Mouse (Mus musculus) lung, embryonic 15.5 days (tissue): Measurements from ENCODE around the gene Grik3. TPM values are rescaled to one million over a fixed set of nuclear protein-coding genes. Genes with fewer than 3 reads are reported as not detected.

Experiments
- ATAC-seq: fragments of 200-750 bp; cut with Nextera tagmentation; 2 replicates; pipeline ENCODE4 v1.8.0; 2017; ENCODE audit warnings: moderate number of reproducible peaks, borderline replicate concordance; ENCODE audit not compliant: low FRiP score, low TSS enrichment; ENCODE audit errors: extremely low read depth
- H3K27ac ChIP-seq: fragments of 300-500 bp; sonication (generic); 2 replicates; pipeline ENCODE4 v1.5.1; 2015; ENCODE audit warnings: moderate library complexity, mild to moderate bottlenecking, inconsistent platforms
- H3K27me3 ChIP-seq: fragments of 300-500 bp; sonication (generic); 2 replicates; pipeline ENCODE4 v1.6.1; 2015; ENCODE audit warnings: inconsistent platforms
- H3K36me3 ChIP-seq: fragments of 300-500 bp; sonication (generic); 2 replicates; pipeline ENCODE4 v1.6.1; 2015; ENCODE audit warnings: inconsistent platforms
- H3K4me1 ChIP-seq: fragments of 300-500 bp; sonication (generic); 2 replicates; pipeline ENCODE4 v1.6.1; 2015; ENCODE audit warnings: inconsistent platforms
- H3K4me2 ChIP-seq: fragments of 300-500 bp; sonication (generic); 2 replicates; pipeline ENCODE4 v1.6.1; 2015; ENCODE audit warnings: inconsistent platforms, mild to moderate bottlenecking, moderate library complexity
- H3K4me3 ChIP-seq: fragments of 300-500 bp; sonication (generic); 2 replicates; pipeline ENCODE4 v1.5.1; 2015; ENCODE audit warnings: mild to moderate bottlenecking, inconsistent platforms
- H3K9ac ChIP-seq: fragments of 300-500 bp; sonication (generic); 2 replicates; pipeline ENCODE4 v1.6.1; 2015; ENCODE audit warnings: inconsistent platforms
- H3K9me3 ChIP-seq: fragments of 300-500 bp; sonication (generic); 2 replicates; pipeline ENCODE4 v1.6.1; 2016; ENCODE audit warnings: inconsistent platforms
- WGBS: fragments of 180-500 bp; shearing (Covaris S2); methylation state at CpG from one replicate; pipeline ENCODE4 v1.1.7; 2015; 5-methylcytosine and 5-hydroxymethylcytosine counted together
- polyA plus RNA-seq: library from polyadenylated mRNA; unstranded; fragments of >200 nt; fragmentation: Nextera tagmentation; extraction: Ambion mirVana; gene quantifications from 2 replicates; pipeline ENCODE4 v1.2.1, GENCODE M21; 2015

The Grik3 gene
- polyA plus RNA-seq, 1 experiment from 2014 or later: not detected

DNA sequence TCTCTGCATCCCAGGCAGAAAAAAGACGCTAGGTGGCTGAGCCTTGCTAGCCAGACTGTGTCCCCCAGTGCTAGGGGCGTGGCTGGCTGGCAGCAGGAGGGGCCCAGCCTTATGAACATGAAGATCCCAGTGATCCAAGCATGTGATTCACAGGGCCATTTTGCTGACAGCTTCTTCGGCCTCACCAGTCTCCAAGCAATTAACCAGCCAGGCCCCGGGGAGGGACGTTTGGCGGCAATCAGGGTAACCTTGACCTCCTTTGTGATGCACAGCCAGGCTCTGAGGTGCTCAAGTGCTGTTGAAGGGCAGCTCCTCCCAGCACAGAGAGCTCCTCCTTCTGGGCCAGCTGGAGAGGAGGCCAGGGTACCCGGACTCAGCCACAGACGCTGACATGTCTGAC is 43.9 kb downstream of the Grik3 start:
- WGBS: 4% methylated on average over 8 of the region's 8 CpGs
- Histone ChIP-seq H3K27me3 (peaks cover 12% of the 10 kb centered on the region), H3K9ac (no peak overlapping the region), H3K4me3 (no peak overlapping the region), H3K4me2 (no peak overlapping the region), H3K27ac (no peak overlapping the region), H3K4me1 (no peaks in the 10 kb centered on the region), H3K9me3 (no peaks in the 10 kb centered on the region), H3K36me3 (no peaks in the 10 kb centered on the region)
- no peak for ATAC-seq

DNA sequence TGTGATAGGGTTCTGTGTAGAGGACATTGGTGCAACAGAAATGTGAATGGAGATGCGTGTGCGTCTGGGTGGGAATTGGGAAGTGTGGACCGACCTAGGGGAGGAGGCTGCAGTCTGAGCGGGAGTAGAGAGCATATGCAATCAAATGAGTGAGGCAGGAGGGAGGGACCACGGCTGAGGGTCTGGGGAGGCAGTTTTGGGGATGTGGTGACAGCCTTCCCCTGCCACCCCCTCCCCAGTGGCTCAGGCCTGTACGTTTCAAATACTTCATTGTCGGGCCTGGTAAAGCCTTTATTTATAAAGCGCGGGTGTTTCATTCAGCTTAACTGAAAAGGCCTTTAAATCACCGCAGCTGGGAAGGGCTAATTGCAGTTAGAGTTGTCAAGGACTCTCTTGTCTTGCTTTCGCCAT is 44.5 kb downstream of the Grik3 start:
- peaks cover 12% of the 10 kb centered on the region for H3K27me3 ChIP-seq
- H3K4me2 ChIP-seq: no peak overlapping the region
- no peak for ATAC-seq
- 14% methylated on average over 11 of the region's 11 CpGs for WGBS
- no peak overlapping the region for H3K4me3 ChIP-seq
- no peaks in the 10 kb centered on the region for H3K9me3 ChIP-seq
- H3K27ac ChIP-seq: no peak overlapping the region
- H3K36me3 ChIP-seq: no peaks in the 10 kb centered on the region
- no peak overlapping the region for H3K9ac ChIP-seq
- H3K4me1 ChIP-seq: no peaks in the 10 kb centered on the region

DNA sequence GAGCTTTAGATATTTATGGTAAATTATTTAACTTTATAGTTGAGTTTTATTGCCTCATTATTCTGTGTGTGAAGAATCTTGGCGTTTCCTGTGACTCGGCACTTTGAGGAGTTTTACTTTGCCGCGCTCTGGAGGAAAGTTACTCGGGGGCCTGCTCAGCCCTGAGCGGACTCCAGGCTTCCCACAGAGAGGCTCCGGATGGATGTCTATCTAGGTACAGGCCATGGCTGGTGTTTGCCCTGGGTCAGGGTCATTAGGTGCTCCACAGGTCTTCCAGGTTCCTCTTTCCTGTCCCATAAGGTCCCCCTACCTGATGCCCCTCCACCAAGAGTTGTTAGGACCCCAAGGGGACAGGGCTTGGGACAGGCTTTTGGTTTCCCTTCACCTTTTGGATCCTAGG is 45.0 kb downstream of the Grik3 start:
- ATAC-seq: no peak
- no peaks in the 10 kb centered on the region for H3K9me3 ChIP-seq
- no peak overlapping the region for H3K4me2 ChIP-seq
- WGBS: 16% methylated on average over 7 of the region's 7 CpGs
- H3K36me3 ChIP-seq: no peaks in the 10 kb centered on the region
- H3K9ac ChIP-seq: no peak overlapping the region
- H3K4me1 ChIP-seq: no peaks in the 10 kb centered on the region
- H3K27me3 ChIP-seq: peaks cover 12% of the 10 kb centered on the region
- no peak overlapping the region for H3K4me3 ChIP-seq
- no peak overlapping the region for H3K27ac ChIP-seq

DNA sequence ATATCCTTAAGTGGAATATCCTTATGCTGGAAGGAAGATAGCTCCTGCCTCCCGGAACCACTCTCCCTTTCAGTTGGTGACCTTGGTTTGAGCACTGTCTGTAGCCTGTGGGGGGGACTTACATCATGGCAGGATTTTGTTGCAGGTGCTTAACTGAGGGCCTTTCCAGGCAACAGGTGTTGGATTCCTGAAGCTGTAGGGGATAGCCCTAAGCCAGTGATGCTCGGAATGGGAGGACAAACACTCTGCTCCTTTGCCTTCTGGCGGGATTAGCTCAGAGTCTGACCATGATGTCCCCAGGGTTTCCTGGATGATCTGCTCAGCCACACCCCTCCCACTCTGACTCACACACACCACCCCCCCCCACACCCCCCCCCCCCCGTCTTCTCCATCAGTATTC is 45.5 kb downstream of the Grik3 start:
- Histone ChIP-seq H3K27ac (no peak overlapping the region), H3K4me3 (no peak overlapping the region), H3K4me2 (no peak overlapping the region), H3K4me1 (no peaks in the 10 kb centered on the region), H3K9me3 (no peaks in the 10 kb centered on the region), H3K27me3 (peaks cover 12% of the 10 kb centered on the region), H3K9ac (no peak overlapping the region), H3K36me3 (no peaks in the 10 kb centered on the region)
- WGBS: 37% methylated on average over 4 of the region's 4 CpGs
- ATAC-seq: no peak

DNA sequence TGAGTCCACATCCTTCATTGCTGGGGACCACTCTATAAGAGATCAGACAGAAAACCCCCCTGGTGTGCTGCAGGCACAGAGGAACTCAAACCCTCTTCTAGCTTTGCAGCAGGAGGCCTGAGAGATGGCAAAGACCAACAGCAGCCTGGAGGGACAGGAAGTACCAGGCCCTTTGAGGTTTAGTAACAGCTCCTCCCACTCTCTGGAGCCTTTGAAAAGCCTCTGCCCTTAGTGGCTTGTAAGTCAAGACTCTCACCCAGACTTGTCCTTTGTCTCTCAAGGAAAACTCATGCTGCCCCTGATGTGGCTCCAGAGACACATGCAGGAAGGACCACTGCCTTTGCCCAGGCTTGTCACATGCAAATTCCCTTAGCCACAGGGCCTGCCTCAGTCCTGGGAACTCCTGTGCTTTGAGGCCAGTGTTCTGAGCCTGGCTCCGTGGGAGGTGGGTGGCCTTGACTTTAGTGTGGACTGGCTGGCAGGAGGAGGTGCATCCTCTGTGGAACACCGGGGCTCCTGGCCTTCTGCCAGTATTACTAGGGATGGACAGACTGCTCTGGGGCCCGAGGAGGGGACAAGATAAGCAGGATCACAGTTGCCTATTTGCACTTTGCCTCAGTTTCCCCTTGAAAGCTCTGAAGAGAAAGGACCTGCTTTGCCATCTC is 47.9 kb downstream of the Grik3 start:
- Histone ChIP-seq H3K9me3 (no peaks in the 10 kb centered on the region), H3K27me3 (peaks cover 12% of the 10 kb centered on the region), H3K36me3 (no peaks in the 10 kb centered on the region), H3K4me2 (no peak overlapping the region), H3K27ac (no peak overlapping the region), H3K4me3 (no peak overlapping the region), H3K9ac (no peak overlapping the region), H3K4me1 (no peaks in the 10 kb centered on the region)
- WGBS: 14% methylated on average over 3 of the region's 3 CpGs
- ATAC-seq: no peak

DNA sequence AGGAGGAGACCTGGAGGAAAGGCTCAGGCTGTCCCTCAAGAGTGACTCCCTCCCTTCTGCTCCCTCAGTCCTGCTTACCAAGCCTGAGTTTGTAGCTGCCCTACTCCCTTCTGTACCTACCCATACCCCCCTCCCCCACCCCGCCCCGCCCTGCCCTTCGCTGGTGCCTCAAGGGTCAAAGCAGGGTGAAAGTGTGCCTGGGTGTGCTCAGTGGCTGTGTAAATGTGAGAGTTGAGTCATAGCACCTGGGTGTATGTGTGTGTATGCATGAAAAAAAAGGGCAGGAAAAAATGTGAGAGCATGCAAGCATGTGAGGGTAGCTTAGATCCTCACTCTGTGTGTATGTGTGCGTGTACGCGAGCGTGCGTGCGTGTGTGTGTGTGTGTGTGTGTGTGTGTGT is 49.1 kb downstream of the Grik3 start:
- Histone ChIP-seq H3K27ac (no peak overlapping the region), H3K27me3 (peaks cover 4% of the 10 kb centered on the region; the same call in 1 of the 2 replicates), H3K36me3 (no peaks in the 10 kb centered on the region), H3K9me3 (no peaks in the 10 kb centered on the region), H3K9ac (no peak overlapping the region), H3K4me3 (no peak overlapping the region), H3K4me2 (no peak overlapping the region), H3K4me1 (no peaks in the 10 kb centered on the region)
- no peak for ATAC-seq
- WGBS: 72% methylated on average over 9 of the region's 9 CpGs

DNA sequence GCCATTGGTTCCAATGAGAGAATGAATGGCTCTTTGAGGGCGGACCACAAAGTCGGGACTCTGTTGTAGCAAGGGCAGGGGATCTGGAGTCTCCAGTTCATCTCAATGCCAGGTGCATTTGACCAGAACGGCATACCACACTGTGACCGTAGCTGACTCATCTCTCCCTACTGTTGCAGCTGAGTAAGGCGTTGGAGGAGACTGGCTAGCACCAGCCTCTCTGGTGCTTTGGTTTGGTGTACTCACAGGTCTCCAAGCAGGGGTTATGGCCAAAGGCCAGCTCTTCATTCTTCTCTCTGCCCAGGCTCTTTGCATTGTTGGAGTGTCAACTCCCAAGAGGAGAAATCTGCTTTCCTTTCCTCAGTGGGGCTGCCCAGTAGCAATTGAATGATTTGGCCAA is 52.7 kb downstream of the Grik3 start:
- Histone ChIP-seq H3K27ac (no peak overlapping the region), H3K9ac (no peak overlapping the region), H3K4me3 (no peak overlapping the region), H3K27me3 (no peaks in the 10 kb centered on the region), H3K36me3 (no peaks in the 10 kb centered on the region), H3K4me2 (no peak overlapping the region), H3K4me1 (no peaks in the 10 kb centered on the region), H3K9me3 (no peaks in the 10 kb centered on the region)
- no peak for ATAC-seq
- WGBS: 86% methylated on average over 5 of the region's 5 CpGs

DNA sequence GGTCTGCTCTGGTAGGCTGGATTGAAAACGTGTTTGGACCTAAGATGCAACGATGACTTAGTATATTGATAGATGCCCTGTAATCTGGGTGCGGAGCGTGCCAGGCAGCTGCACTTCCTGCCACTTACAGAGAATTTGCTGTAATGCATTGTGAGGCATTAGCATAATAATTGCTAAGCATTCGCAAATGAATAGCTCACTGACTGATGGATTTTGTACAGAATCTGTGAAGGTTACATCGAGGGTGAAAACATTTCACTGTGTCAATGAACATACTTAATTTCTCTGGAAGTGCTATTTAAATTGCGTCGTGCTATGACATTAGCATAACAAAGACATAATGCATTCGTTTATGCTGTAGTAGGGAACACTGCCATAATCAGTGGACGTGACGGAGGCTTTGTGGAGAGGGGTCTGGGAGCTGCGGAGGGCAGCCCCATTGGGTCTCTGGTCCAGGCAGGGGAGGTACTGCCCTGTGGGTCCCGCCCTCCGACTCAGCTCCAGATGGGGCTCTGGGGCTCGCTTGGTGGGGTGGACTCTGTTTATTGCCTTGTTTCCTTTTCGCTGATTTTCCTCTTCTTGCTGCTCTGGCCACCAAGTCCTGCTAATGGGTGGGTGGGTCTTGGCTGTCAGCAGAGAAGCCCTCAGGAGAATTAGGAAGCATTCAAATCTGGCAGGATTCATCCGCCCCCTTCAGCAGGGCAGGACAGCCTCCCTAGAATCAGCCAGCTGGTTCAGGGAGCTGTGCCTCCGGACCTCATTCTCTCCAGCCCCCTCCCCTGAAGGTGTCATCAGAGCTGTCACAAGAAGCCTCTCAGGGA is 54.7 kb downstream of the Grik3 start:
- Histone ChIP-seq H3K4me3 (no peak overlapping the region), H3K36me3 (no peaks in the 10 kb centered on the region), H3K9me3 (no peaks in the 10 kb centered on the region), H3K27me3 (no peaks in the 10 kb centered on the region), H3K9ac (no peak overlapping the region), H3K4me1 (no peaks in the 10 kb centered on the region), H3K27ac (no peak overlapping the region), H3K4me2 (no peak overlapping the region)
- 36% methylated on average over 18 of the region's 18 CpGs for WGBS
- ATAC-seq: no peak

DNA sequence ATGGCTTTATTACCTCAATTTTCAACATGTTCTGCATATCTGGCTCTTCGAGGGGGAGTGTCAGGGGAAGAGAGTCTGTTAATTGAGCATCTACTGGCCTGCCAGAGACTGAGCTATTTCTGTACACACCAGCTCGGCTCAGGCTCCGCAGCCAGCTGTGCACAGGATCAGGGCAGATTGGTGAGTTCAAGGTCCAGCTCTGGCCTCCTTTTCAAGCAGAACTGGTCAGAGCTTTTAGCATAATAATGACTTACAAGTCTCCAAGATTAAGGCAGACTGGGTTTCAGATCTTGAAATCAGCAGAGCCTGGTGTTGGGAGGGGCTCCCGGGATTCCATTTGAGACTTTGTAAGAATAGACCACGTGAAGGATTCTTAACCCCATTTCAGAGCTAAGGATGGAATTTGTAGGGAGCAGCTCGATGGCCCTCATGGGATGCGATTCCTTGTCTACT is 55.3 kb downstream of the Grik3 start:
- no peak overlapping the region for H3K4me2 ChIP-seq
- no peaks in the 10 kb centered on the region for H3K9me3 ChIP-seq
- no peaks in the 10 kb centered on the region for H3K36me3 ChIP-seq
- H3K27ac ChIP-seq: no peak overlapping the region
- no peak overlapping the region for H3K4me3 ChIP-seq
- H3K9ac ChIP-seq: no peak overlapping the region
- ATAC-seq: no peak
- no peaks in the 10 kb centered on the region for H3K4me1 ChIP-seq
- WGBS: 53% methylated on average over 7 of the region's 7 CpGs
- H3K27me3 ChIP-seq: no peaks in the 10 kb centered on the region

DNA sequence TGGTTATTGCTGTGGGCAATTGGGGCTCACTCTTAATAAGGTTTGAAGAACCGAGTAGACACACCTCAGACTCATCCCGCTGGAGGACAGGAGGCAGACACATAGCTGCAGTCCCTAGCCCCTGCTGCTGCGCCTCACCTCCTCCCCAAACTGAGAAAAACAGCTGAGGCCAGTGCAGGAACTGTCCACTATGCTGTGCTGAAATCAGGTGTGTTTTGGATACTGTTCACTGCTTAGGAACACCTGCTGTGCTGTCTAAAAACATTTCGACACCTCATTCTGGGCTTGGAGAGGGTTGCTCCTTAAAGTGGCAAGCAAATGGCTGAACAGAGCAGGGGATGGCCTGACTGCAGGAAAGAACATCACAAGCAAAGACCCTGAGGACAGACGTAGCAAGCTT is 57.7 kb downstream of the Grik3 start:
- H3K4me1 ChIP-seq: no peaks in the 10 kb centered on the region
- no peaks in the 10 kb centered on the region for H3K9me3 ChIP-seq
- no peak overlapping the region for H3K9ac ChIP-seq
- H3K27ac ChIP-seq: no peak overlapping the region
- ATAC-seq: no peak
- no peak overlapping the region for H3K4me2 ChIP-seq
- H3K27me3 ChIP-seq: no peaks in the 10 kb centered on the region
- WGBS: 35% methylated on average over 5 of the region's 5 CpGs
- no peaks in the 10 kb centered on the region for H3K36me3 ChIP-seq
- H3K4me3 ChIP-seq: no peak overlapping the region

DNA sequence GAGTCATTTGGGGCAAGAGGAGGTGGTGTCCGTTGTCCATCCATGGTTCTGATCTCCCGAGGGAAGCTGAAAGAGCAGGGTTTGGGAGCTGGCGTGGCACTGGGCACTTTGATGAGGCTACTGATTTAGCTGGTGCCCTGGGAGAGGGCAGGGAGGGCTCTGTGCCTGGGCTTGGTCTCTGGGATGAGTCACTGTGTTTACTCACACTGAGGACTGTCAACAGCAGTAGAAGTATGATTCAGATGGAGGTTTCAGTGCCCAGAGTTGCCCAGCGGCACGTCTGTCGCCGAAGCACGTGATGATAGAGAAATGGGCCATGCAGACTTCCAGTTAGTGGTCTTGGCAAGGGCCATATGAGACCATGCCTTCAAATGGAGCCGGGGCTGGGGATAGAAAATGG is 63.3 kb downstream of the Grik3 start:
- ATAC-seq: no peak
- Histone ChIP-seq H3K9me3 (no peaks in the 10 kb centered on the region), H3K36me3 (no peaks in the 10 kb centered on the region), H3K9ac (no peak overlapping the region), H3K27ac (no peak overlapping the region), H3K4me3 (no peak overlapping the region), H3K4me2 (no peak overlapping the region), H3K4me1 (no peaks in the 10 kb centered on the region), H3K27me3 (no peaks in the 10 kb centered on the region)
- 80% methylated on average over 9 of the region's 9 CpGs for WGBS

DNA sequence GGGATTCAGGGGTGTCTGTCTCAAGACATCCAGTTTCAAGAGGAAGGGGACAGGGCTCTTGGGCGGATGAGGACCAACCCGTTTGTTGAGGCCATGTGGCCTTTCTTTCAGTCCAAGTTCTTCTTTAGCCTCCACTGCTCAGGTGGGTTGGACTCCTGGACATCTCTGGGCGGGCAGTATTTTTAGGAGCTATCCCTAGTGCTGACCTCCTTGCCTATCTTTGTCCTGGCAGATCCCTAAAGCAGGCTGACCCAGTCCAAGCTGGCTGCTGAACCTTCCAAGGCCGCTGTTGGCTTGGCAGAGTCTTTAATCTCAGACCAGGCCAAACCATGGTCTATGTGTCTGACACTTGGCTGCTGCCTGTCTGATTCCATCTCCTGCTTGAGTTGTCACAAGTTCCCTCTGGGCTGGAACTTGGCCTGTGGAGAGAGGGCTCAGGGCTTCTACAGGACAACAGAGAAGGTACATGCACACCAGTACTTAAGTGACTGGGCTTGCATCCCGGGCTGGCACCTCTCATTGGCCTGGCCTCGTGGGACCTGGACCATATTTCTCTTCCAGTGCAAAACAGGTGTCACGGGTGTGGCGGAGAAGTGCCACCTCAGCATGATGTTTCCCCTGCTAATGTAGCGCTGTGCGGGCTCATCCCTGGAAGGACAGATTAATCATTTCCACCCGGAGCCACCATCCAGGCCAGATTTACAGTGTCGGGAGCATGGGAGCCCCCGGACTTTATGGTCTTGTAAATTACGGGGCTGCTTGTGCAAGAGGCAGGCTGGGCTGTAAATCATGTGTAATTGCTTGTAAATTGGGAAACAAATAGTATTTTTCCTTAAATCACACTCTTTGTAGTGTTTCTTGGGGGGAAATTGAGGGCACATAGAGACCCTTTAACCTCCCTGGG is 66.2 kb downstream of the Grik3 start:
- no peaks in the 10 kb centered on the region for H3K9me3 ChIP-seq
- no peaks in the 10 kb centered on the region for H3K27me3 ChIP-seq
- H3K4me2 ChIP-seq: no peak overlapping the region
- H3K4me3 ChIP-seq: no peak overlapping the region
- WGBS: 72% methylated on average over 14 of the region's 14 CpGs
- H3K27ac ChIP-seq: no peak overlapping the region
- no peaks in the 10 kb centered on the region for H3K4me1 ChIP-seq
- no peak overlapping the region for H3K9ac ChIP-seq
- no peak for ATAC-seq
- H3K36me3 ChIP-seq: no peaks in the 10 kb centered on the region
